Mouse (Mus musculus): ENCODE results near the gene Rnls. TPM values are rescaled to one million over a fixed set of nuclear protein-coding genes. Genes with fewer than 3 reads are reported as not detected.

Gene Rnls
- polyA plus RNA-seq (2017; shearing (Covaris generic)) = 2.5 TPM

GRCm38 (mm10) chr19:33391651-33392382 is at the start of gene Rnls:
Rnls (minus strand) TSS chr19:33392295.

Other genes starting within 250 kb of the Rnls start
- gene Lipo4, start 125.5 kb upstream of the Rnls start, polyA plus RNA-seq (2017; shearing (Covaris generic)) = not detected
- not detected for gene Gm8978, start 233.0 kb upstream of the Rnls start, polyA plus RNA-seq (2017; shearing (Covaris generic))